Mouse (Mus musculus): ENCODE measurements at regions not wholly inside any gene's neighbourhood (a gene's known extent, or its start where the extent isn't known, plus 50 kb on each side); places are given as distances from the start of the nearest gene placed in this dataset.

GRCm38 (mm10) chr9:116283790-116284526 is 108.8 kb upstream of the Tgfbr2 start:
- no peak for DNase-seq (ENCODE audit: low spot score)

- no peak for DNase-seq (ENCODE audit: low spot score)
Observed at GRCm38 (mm10) chr9:116281654-116282053, 106.5 kb upstream of the Tgfbr2 start.

- no peak for DNase-seq (ENCODE audit: low spot score)
Observed at GRCm38 (mm10) chr9:116280146-116280545, 105.0 kb upstream of the Tgfbr2 start.

GRCm38 (mm10) chr9:116278862-116279261 is 103.7 kb upstream of the Tgfbr2 start:
- no peak for DNase-seq (ENCODE audit: low spot score)

GRCm38 (mm10) chr9:116277736-116278135 is 102.6 kb upstream of the Tgfbr2 start:
- DNase-seq (ENCODE audit: low spot score), result no peak

- no peak for DNase-seq (ENCODE audit: low spot score)
Observed at GRCm38 (mm10) chr9:116276141-116276540, 101.0 kb upstream of the Tgfbr2 start.

GRCm38 (mm10) chr9:116272446-116272845 is 97.3 kb upstream of the Tgfbr2 start:
- DNase-seq (ENCODE audit: low spot score), result no peak

- DNase-seq (ENCODE audit: low spot score), result no peak
Observed at GRCm38 (mm10) chr9:116270417-116270828, 95.3 kb upstream of the Tgfbr2 start.

- no peak for DNase-seq (ENCODE audit: low spot score)
Observed at GRCm38 (mm10) chr9:116267411-116267810, 92.3 kb upstream of the Tgfbr2 start.

- DNase-seq (ENCODE audit: low spot score), result no peak
Observed at GRCm38 (mm10) chr9:116263833-116264232, 88.7 kb upstream of the Tgfbr2 start.

- no peak for DNase-seq (ENCODE audit: low spot score)
Observed at GRCm38 (mm10) chr9:116259569-116259968, 84.4 kb upstream of the Tgfbr2 start.

GRCm38 (mm10) chr9:116253546-116253945 is 78.4 kb upstream of the Tgfbr2 start:
- DNase-seq (ENCODE audit: low spot score), result no peak

GRCm38 (mm10) chr9:116252788-116253187 is 77.6 kb upstream of the Tgfbr2 start:
- DNase-seq (ENCODE audit: low spot score), result no peak

GRCm38 (mm10) chr9:116249791-116250190 is 74.6 kb upstream of the Tgfbr2 start:
- DNase-seq (ENCODE audit: low spot score), result no peak

GRCm38 (mm10) chr9:116245136-116245535 is 70.0 kb upstream of the Tgfbr2 start:
- DNase-seq (ENCODE audit: low spot score), result no peak

GRCm38 (mm10) chr9:116244619-116244899 is 69.4 kb upstream of the Tgfbr2 start:
- DNase-seq (ENCODE audit: low spot score), result no peak

GRCm38 (mm10) chr9:116243775-116244618 is 68.8 kb upstream of the Tgfbr2 start:
- DNase-seq (ENCODE audit: low spot score), result no peak

- no peak for DNase-seq (ENCODE audit: low spot score)
Observed at GRCm38 (mm10) chr9:116241933-116242526, 66.9 kb upstream of the Tgfbr2 start.

GRCm38 (mm10) chr9:116241290-116241689 is 66.1 kb upstream of the Tgfbr2 start:
- no peak for DNase-seq (ENCODE audit: low spot score)

GRCm38 (mm10) chr9:116236836-116237235 is 61.7 kb upstream of the Tgfbr2 start:
- DNase-seq (ENCODE audit: low spot score), result no peak

GRCm38 (mm10) chr9:116234170-116234569 is 59.0 kb upstream of the Tgfbr2 start:
- DNase-seq (ENCODE audit: low spot score), result no peak

- no peak for DNase-seq (ENCODE audit: low spot score)
Observed at GRCm38 (mm10) chr9:116232386-116232785, 57.2 kb upstream of the Tgfbr2 start.

All from spleen, adult 12 weeks (tissue).